Mouse (Mus musculus) gastrocnemius, postnatal 10 days (tissue): Measurements from ENCODE around the gene 3110082I17Rik. TPM values are rescaled to one million over a fixed set of nuclear protein-coding genes. Genes with fewer than 3 reads are reported as not detected.
A peak's percentile ranks its signal among the peaks of the same experiment; 100 is the strongest.
"Not testable (repeated sequence)": the region's sequence is repeated elsewhere in the genome, so short reads cannot be mapped to it uniquely, and the experiment has no call there.

Experiments
- DNase-seq: peaks from one replicate; pipeline ENCODE4 v3.0.0; 2021; ENCODE audit warnings: mixed read lengths
- total RNA-seq, 2 experiments: library from RNA; stranded (reverse); gene quantifications; 2 replicates each; pipeline ENCODE4 v1.2.3; 2021

Gene 3110082I17Rik
- total RNA-seq, 2 experiments from 2014 or later: 11.8 to 12.2 TPM

DNA sequence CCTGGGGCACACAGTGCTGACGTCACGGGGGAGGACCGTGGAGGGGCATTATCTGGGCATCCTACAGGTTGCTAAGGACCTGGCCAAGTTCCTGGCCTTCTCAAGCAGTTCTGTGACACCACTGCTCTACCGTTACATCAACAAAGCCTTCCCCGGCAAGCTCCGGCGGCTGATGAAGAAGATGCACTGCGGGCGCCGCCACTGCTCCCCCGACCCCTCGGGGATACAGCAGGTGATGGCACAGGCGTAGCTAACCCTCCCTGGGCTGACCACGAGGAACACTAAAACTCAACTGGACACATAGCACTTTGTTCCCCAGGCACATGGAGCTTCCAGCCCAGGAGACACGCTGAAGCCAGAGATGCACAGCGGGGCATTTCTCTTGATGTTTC, 67.1 kb downstream of the 3110082I17Rik start:
- DNase-seq: no peak

- DNase-seq: no peak
These were observed 67.8 kb downstream of the 3110082I17Rik start for GRCm38 (mm10) chr5:139392219-139393196.

DNA sequence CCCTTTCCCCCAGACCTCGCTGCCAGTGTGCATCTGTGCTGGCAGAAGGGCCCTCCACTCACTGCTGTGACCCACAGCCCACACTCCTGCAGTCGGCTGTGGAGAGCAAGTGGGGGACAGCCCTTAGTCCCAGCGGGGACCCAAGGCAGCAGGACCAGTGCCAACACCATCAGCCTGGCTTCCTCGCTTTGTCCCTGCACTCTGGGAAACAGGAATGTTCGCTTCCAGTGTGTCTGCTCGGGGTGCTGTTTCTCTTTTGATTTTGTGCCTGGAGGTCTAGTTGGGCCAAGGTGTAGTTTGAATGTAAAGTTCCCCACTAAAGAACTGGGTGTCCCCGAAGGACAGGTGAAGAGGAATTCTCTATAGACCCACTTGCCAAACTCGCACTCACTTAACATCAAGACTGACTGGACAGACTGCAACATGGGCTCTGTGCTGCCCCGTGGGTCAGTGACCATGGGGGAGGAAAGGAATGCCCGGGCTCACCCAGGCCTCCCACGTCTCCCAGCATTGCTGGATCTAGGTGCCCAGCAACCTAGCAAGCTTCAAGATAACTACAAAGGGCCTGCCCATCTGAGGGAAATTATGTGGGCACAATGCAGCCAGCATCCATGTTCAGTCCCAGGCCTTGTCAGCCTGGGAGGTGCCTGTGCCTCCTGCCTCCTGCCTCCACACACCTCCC, 68.9 kb downstream of the 3110082I17Rik start:
- DNase-seq: no peak

DNA sequence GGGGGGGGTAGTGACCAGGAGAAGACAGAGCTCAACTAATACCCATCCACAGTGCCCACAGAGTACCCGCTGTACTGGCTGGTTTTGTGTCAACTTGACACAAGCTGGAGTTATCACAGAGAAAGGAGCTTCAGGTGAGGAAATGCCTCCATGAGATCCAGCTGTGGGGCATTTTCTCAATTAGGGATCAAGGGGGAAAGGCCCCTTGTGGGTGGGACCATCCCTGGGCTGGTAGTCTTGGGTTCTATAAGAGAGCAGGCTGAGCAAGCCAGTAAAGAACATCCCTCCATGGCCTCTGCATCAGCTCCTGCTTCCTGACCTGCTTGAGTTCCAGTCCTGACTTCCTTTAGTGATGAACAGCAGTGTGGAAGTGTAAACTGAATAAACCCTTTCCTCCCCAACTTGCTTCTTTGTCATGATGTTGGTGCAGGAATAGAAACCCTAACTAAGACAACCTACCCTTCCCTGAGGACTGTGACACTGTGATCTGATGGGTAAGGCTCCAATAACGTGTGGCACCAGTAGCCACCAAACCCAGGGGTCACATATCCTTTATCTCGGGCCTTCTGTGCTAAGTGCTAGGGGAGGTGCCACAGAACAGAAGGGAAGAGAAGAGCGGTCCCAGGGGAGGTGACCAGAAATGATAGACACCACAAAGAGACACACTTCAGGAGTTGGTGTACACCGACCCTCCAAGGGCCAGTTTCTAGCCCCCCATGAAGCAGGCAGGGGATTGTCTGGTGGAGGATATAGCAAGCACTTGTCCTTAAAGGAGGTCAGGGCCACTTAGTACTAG, 69.8 kb downstream of the 3110082I17Rik start:
- not testable (repeated sequence) for DNase-seq

DNA sequence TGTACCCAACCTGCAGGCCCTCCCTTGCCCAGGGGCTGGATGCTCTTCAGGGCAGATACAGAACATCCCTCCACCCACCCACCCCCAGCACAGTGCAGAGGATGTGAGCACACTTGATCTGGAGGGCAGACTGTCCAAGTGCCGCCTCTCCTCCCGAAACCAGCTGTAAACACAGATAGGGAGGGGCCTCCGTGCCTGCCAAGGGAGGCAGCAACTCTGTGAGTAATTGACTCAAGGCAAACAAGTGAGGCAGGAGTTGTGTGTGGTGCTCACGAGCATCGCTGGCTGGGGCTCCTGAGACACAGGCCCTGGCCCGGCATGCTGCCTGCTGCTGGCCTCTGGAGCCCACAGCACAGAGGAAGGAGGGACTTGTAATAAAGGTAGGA, 70.7 kb downstream of the 3110082I17Rik start:
- peak; percentile 61 for DNase-seq

GRCm38 (mm10) chr5:139388694-139389675, 71.3 kb downstream of the 3110082I17Rik start:
- DNase-seq: peak; percentile 47

DNA sequence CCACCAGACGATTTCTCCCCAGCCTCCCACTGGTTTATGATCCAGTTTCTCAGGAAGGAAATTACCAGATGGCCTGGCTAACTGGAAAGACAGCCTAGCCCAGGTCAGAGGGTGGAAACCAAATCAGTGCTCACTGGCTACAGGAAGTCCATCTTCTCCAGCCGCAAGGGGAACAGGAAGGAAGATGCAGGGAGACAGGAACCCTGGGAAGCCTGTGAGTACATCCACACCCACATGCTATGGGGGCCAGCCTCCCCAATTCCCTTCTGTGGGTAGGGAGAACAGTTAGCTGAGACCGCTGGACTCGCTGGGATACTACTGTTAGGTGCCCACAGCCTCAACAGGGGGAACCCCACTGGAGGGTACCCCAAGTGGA, 72.1 kb downstream of the 3110082I17Rik start:
- no peak for DNase-seq

DNA sequence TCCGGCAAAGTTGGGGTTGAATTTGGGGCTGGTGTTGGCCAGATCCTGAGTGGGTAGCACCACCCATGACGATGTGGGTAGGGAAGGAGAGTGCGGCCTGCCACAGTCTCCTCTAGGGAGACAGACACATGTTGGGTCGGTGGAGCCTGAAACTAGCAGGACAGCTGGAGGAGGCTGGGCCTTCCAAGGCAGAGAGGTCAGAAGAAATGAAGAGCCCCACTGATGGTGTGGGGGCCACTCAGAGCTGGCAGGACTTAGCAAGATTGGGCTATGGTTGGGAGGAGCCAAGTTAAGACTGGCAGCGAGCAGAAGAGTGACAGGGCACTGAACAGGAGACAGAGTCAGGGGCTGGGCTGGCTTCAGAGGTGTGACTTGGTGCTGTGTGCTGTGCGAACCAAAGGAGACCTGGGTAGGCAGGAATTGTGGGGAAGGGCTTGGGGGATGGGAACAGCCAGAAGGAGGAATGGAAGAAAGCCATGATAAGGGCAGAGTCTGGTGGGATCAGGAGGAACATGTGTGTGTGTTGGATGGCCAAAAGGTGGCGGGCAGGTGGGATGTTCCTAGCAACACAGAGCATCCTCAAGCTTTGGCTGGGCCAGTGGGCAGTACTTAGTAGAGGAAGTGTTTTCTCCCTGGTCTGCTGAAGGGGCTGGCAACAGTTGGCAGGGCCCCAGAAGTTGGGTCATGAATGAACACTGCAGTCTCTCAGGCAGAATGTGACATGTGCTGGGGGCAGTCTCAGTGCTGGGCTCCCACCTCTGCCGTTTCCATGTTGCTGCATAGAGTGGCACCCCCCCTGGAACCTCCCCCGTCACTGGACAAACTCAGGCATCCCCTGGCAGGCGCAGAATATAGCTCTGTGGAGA, 72.8 kb downstream of the 3110082I17Rik start:
- peak; percentile 51 for DNase-seq

GRCm38 (mm10) chr5:139386047-139386446, 74.3 kb downstream of the 3110082I17Rik start:
- DNase-seq: no peak

DNA sequence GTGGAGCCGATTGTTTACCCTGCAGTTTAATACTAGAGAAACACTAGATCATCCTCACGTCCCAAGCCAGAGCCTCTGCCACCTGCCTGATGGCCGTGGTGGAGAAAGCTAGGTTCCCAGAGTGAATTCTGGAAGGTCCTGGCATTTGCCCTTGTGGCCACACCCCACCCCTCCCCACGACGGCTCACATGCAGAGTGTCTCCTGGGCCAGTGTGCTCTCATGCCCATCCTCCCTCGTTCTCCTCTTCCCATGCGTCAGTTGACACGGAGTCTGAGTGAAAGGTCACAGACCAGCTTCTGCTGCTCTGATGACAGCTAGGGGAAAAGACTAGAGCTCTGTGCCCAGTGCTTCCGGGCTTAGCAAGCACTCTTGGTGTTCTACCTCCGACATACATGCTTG, 75.8 kb downstream of the 3110082I17Rik start:
- DNase-seq: no peak

DNA sequence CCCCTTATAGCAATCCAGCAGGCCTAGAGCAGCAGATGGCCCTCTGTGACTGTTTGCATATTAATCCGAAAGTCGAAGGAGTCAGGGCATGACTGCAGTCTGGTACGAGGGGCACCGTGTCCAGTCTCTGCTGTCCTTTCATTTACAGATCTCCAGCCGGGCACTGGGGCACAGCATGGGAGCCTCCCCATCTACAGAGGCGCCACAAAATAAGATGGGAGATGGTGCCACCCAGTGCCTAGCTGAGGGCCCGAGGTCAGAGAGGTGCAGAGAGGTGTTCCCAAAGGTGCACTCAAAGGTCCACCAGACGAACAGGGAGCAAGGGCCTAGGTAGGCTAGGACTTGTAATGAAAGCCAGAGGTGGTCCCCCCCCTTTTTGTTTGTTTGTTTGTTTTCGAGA, 77.1 kb downstream of the 3110082I17Rik start:
- no peak for DNase-seq

- no peak for DNase-seq
These were observed 77.6 kb downstream of the 3110082I17Rik start for GRCm38 (mm10) chr5:139382760-139383159.

GRCm38 (mm10) chr5:139381586-139382513, 78.5 kb downstream of the 3110082I17Rik start:
- DNase-seq: no peak

DNA sequence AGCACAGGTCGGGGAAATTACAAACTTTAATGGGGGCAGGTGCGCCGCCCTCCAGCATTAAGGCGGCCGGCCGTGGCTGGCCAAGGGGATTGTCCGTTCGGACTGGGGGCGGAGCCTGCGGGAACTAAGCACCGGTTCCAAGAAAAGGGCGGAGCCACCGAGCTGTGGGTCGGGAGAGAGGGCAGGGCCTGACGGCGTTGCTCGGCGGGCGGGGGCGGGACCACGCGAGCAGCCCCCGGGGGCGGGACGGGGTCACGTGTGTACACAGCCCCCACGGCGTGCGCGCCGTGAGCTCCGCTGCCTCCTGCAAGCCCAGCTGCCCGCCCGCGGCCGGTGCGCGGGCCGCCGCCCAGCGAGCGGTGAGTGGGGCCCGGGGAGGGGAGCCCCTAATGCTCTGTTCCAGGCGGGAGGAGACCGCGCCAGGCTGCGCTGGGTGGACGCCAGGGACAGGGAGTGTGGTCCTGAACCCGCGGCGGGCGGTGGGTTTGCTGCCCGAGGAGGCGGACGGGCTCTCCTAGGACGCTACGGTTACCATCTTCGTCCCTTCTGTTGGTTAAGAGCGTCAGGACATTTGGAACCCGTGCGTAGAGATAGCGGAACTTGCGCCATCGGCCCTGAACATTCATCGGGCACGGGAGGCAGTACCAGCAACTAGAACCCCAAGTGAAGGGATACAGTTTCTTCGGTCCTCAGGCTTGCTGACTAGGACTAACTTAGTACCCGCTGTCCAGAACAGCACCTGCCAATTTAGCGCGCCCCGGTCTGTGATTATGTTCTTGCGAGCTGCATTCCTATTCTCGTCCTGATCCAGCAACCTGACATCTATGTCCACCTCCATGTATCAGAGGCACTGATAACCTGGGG, 79.7 kb downstream of the 3110082I17Rik start:
- DNase-seq: peak; percentile 96

GRCm38 (mm10) chr5:139379771-139380384, 80.4 kb downstream of the 3110082I17Rik start:
- DNase-seq: no peak

- peak; percentile 63 for DNase-seq
These were observed 81.2 kb downstream of the 3110082I17Rik start for GRCm38 (mm10) chr5:139378986-139379629.

DNA sequence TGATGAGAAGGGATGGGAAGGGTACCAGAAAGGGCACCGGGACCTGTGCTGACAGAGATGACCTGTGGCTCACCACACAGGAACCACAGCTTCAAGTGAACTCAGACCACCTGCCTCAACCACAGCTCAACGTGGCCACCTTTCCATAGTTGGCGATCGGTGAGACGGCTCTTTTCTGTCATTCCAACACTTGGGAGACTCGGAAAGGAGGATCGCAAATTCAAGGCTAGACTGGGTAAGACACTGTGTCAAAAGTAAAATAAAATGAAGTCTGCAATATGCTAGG, 82.1 kb downstream of the 3110082I17Rik start:
- no peak for DNase-seq
